Mouse (Mus musculus) erythroblast, adult 5-6 weeks (primary cell): Measurements from ENCODE around the gene Itga9. TPM values are rescaled to one million over a fixed set of nuclear protein-coding genes. Genes with fewer than 3 reads are reported as not detected.

Experiments used
- ATAC-seq: replicated peaks from 2 replicates; pipeline ENCODE4 v1.8.0; 2016; ENCODE audit warnings: moderate number of reproducible peaks, mild to moderate bottlenecking, moderate TSS enrichment, inconsistent platforms; ENCODE audit not compliant: poor library complexity, low FRiP score, severe bottlenecking
- total RNA-seq, 2 experiments: library from RNA; stranded (forward) in 1 of 2; stranded (reverse) in 1 of 2; fragments of 150-400 nt in 1 of 2; fragments of 200-764, 138-1000 nt in 1 of 2; gene quantifications; 2 replicates each; pipeline versions ENCODE4 v1.2.3 to v1.2.4; 2015 to 2017; ENCODE audit warnings: low replicate concordance in 2 of 2

Gene Itga9
- total RNA-seq, 2 experiments from 2014 or later = 0.17 to 2.3 TPM

- ATAC-seq = no peak
Measured at GRCm38 (mm10) chr9:118887201-118887600, 280.7 kb downstream of the Itga9 start.

GRCm38 (mm10) chr9:118887734-118888133, 281.2 kb downstream of the Itga9 start:
- ATAC-seq = no peak

- ATAC-seq = no peak
Measured at GRCm38 (mm10) chr9:118890149-118890548, 283.7 kb downstream of the Itga9 start.

- no peak for ATAC-seq
Measured at GRCm38 (mm10) chr9:118890645-118891044, 284.2 kb downstream of the Itga9 start.

GRCm38 (mm10) chr9:118891068-118891467, 284.6 kb downstream of the Itga9 start:
- no peak for ATAC-seq

GRCm38 (mm10) chr9:118891593-118891992, 285.1 kb downstream of the Itga9 start:
- no peak for ATAC-seq

- no peak for ATAC-seq
Measured at GRCm38 (mm10) chr9:118895101-118895500, 288.6 kb downstream of the Itga9 start.

GRCm38 (mm10) chr9:118900677-118901076, 294.2 kb downstream of the Itga9 start:
- no peak for ATAC-seq

- ATAC-seq = no peak
Measured at GRCm38 (mm10) chr9:118901917-118902316, 295.4 kb downstream of the Itga9 start.

- peak; percentile 65; the same call in 1 of the 2 replicates for ATAC-seq
Measured at GRCm38 (mm10) chr9:118907934-118908620, 301.6 kb downstream of the Itga9 start.

GRCm38 (mm10) chr9:118913048-118913447, 306.6 kb downstream of the Itga9 start:
- ATAC-seq = no peak

- ATAC-seq = no peak
Measured at GRCm38 (mm10) chr9:118913613-118914012, 307.1 kb downstream of the Itga9 start.

- no peak for ATAC-seq
Measured at GRCm38 (mm10) chr9:118914589-118914988, 308.1 kb downstream of the Itga9 start.

GRCm38 (mm10) chr9:118915290-118915689, 308.8 kb downstream of the Itga9 start:
- no peak for ATAC-seq

- ATAC-seq = no peak
Measured at GRCm38 (mm10) chr9:118919672-118920186, 313.2 kb downstream of the Itga9 start.

- no peak for ATAC-seq
Measured at GRCm38 (mm10) chr9:118920798-118921515, 314.5 kb downstream of the Itga9 start.

- ATAC-seq = no peak
Measured at GRCm38 (mm10) chr9:118921926-118922325, 315.4 kb downstream of the Itga9 start.

GRCm38 (mm10) chr9:118924554-118925085, 318.1 kb downstream of the Itga9 start:
- ATAC-seq = no peak

- ATAC-seq = peak; percentile 84
Measured at GRCm38 (mm10) chr9:118925286-118926110, 319.0 kb downstream of the Itga9 start.

GRCm38 (mm10) chr9:118926111-118926650, 319.7 kb downstream of the Itga9 start, which contains the start of gene Ctdspl:
Gene Ctdspl (plus strand): TSS chr9:118926453.
- ATAC-seq = no peak
